Mouse (Mus musculus) intestine, postnatal 0 days (tissue): ENCODE data around the gene Zfp638. TPM values are rescaled to one million over a fixed set of nuclear protein-coding genes. Genes with fewer than 3 reads are reported as not detected.

Experiments used
- ATAC-seq: fragments of 200-750 bp; cut with Nextera tagmentation; 2 replicates; pipeline ENCODE4 v1.8.0; 2017; ENCODE audit warnings: mild to moderate bottlenecking, moderate TSS enrichment, moderate library complexity
- H3K27ac ChIP-seq: fragments of 300-500 bp; sonication (generic); 2 replicates; pipeline ENCODE4 v1.5.1; 2014; ENCODE audit warnings: mild to moderate bottlenecking, low read depth, low read length, moderate library complexity
- H3K27me3 ChIP-seq: fragments of 300-500 bp; sonication (generic); replicated peaks from 2 replicates; pipeline ENCODE4 v1.6.1; 2014; ENCODE audit warnings: low read length, mixed read lengths; ENCODE audit not compliant: control insufficient read depth, insufficient read depth
- H3K36me3 ChIP-seq: fragments of 300-500 bp; sonication (generic); 2 replicates; pipeline ENCODE4 v1.6.1; 2014; ENCODE audit warnings: mild to moderate bottlenecking, moderate library complexity; ENCODE audit not compliant: control insufficient read depth, insufficient read depth
- H3K4me1 ChIP-seq: fragments of 300-500 bp; sonication (generic); replicated peaks from 2 replicates; pipeline ENCODE4 v1.6.1; 2014; ENCODE audit warnings: antibody characterized with exemption, low read length, mixed read lengths; ENCODE audit not compliant: control insufficient read depth, insufficient read depth
- H3K4me2 ChIP-seq: fragments of 300-500 bp; sonication (generic); replicated peaks from 2 replicates; pipeline ENCODE4 v1.6.1; 2014; ENCODE audit warnings: low read depth, mild to moderate bottlenecking, moderate library complexity
- H3K4me3 ChIP-seq: fragments of 300-500 bp; sonication (generic); 2 replicates; pipeline ENCODE4 v1.5.1; 2014; ENCODE audit warnings: low read depth, low read length
- H3K9ac ChIP-seq: fragments of 300-500 bp; sonication (generic); 2 replicates; pipeline ENCODE4 v1.6.1; 2014; ENCODE audit warnings: mild to moderate bottlenecking, low read depth, low read length
- H3K9me3 ChIP-seq: fragments of 300-500 bp; sonication (generic); 2 replicates; pipeline ENCODE4 v1.6.1; 2016; ENCODE audit warnings: mixed run types; ENCODE audit not compliant: control insufficient read depth
- CTCF ChIP-seq: sonication (generic); IDR thresholded peaks from 2 replicates; pipeline ENCODE4 v1.5.1; 2016; ENCODE audit warnings: low read depth, mild to moderate bottlenecking, control low read depth, antibody characterized with exemption, moderate library complexity
- WGBS: fragments of 180-500 bp; shearing (Covaris S2); extraction: QIAGEN DNeasy Blood & Tissue Kit; methylation state at CpG from one replicate; pipeline ENCODE4 v1.1.7; 2014; 5-methylcytosine and 5-hydroxymethylcytosine counted together
- polyA plus RNA-seq: library from polyadenylated mRNA; unstranded; fragments of >200 nt; fragmentation: Nextera tagmentation; extraction: Ambion mirVana; gene quantifications from 2 replicates; pipeline ENCODE4 v1.2.1, GENCODE M21; 2015

The Zfp638 gene
- polyA plus RNA-seq, 1 experiment from 2014 or later = 21.5 TPM

GRCm38 (mm10) chr6:83893086-83893485, 26.2 kb downstream of the Zfp638 start:
- 87% methylated on average over 1 of the region's 1 CpGs for WGBS
- H3K4me2 ChIP-seq = no peak overlapping the region
- no peaks in the 10 kb centered on the region for H3K9me3 ChIP-seq
- no peaks in the 10 kb centered on the region for H3K27me3 ChIP-seq
- no peak overlapping the region for H3K9ac ChIP-seq
- TF ChIP-seq CTCF = no peak
- no peak for ATAC-seq
- H3K4me1 ChIP-seq = no peaks in the 10 kb centered on the region
- H3K4me3 ChIP-seq = no peak overlapping the region
- H3K27ac ChIP-seq = no peak overlapping the region
- no peaks in the 10 kb centered on the region for H3K36me3 ChIP-seq

- no peaks in the 10 kb centered on the region for H3K27me3 ChIP-seq
- no peaks in the 10 kb centered on the region for H3K9me3 ChIP-seq
- no peak for TF ChIP-seq CTCF
- 90% methylated on average over 1 of the region's 1 CpGs for WGBS
- no peak overlapping the region for H3K4me3 ChIP-seq
- H3K4me2 ChIP-seq = no peak overlapping the region
- no peaks in the 10 kb centered on the region for H3K4me1 ChIP-seq
- H3K27ac ChIP-seq = no peak overlapping the region
- ATAC-seq = no peak
- H3K36me3 ChIP-seq = no peaks in the 10 kb centered on the region
- H3K9ac ChIP-seq = no peak overlapping the region
These were observed 26.7 kb downstream of the Zfp638 start for GRCm38 (mm10) chr6:83893584-83893983.

GRCm38 (mm10) chr6:83899142-83899541, 32.2 kb downstream of the Zfp638 start:
- no peak overlapping the region for H3K9ac ChIP-seq
- H3K27me3 ChIP-seq = no peaks in the 10 kb centered on the region
- H3K4me1 ChIP-seq = no peaks in the 10 kb centered on the region
- H3K9me3 ChIP-seq = no peaks in the 10 kb centered on the region
- no peak overlapping the region for H3K4me3 ChIP-seq
- TF ChIP-seq CTCF = no peak
- WGBS = 62% methylated on average over 4 of the region's 4 CpGs
- no peaks in the 10 kb centered on the region for H3K36me3 ChIP-seq
- no peak overlapping the region for H3K27ac ChIP-seq
- no peak overlapping the region for H3K4me2 ChIP-seq
- ATAC-seq = no peak

DNA sequence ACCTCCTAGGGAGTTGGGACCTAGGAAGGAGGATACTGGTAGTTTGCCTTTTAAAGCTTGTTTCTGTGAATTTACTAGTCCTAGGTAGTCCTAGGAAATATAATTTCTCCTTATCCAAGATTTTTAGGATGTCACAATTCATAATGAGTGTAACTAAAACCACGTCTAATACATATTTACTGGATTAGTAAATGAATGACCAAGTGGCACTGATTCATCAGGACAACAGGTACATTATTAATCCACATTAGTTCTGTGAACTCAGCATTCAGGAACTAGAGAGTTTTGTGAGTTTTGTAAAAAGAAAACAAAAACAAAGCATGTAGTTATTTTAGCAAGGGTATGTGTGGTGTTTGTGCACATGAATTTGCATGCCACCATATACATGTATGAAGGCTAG, 38.4 kb downstream of the Zfp638 start:
- no peaks in the 10 kb centered on the region for H3K4me1 ChIP-seq
- no peaks in the 10 kb centered on the region for H3K9me3 ChIP-seq
- no peak overlapping the region for H3K4me2 ChIP-seq
- no peak for ATAC-seq
- H3K27me3 ChIP-seq = no peaks in the 10 kb centered on the region
- no peak for TF ChIP-seq CTCF
- H3K4me3 ChIP-seq = no peak overlapping the region
- no peak overlapping the region for H3K9ac ChIP-seq
- WGBS = 73% methylated on average over 1 of the region's 1 CpGs
- H3K36me3 ChIP-seq = no peaks in the 10 kb centered on the region
- H3K27ac ChIP-seq = no peak overlapping the region

DNA sequence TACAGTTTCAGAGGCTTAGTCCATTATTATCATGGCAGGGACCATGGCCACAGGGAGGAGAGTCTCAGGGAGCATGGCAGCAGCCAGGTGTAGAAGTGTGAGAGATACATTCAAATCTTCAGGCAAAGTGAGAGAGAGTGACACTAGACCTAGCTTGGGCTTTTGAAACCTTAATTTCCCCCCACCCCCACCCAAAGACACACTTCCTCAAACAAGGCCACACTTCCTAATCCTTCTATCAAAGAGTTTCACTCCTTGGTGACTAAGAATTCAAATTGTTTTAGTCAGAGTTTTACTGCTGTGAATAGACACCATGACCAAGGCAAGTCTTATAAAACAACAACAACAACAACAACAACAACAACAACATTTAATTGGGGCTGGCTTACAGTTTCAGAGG, 39.8 kb downstream of the Zfp638 start:
- ATAC-seq = no peak
- Histone ChIP-seq H3K4me1 (no peaks in the 10 kb centered on the region), H3K27ac (no peak overlapping the region), H3K9me3 (no peaks in the 10 kb centered on the region), H3K9ac (no peak overlapping the region), H3K36me3 (no peaks in the 10 kb centered on the region), H3K27me3 (no peaks in the 10 kb centered on the region), H3K4me2 (no peak overlapping the region), H3K4me3 (no peak overlapping the region)
- no peak for TF ChIP-seq CTCF

DNA sequence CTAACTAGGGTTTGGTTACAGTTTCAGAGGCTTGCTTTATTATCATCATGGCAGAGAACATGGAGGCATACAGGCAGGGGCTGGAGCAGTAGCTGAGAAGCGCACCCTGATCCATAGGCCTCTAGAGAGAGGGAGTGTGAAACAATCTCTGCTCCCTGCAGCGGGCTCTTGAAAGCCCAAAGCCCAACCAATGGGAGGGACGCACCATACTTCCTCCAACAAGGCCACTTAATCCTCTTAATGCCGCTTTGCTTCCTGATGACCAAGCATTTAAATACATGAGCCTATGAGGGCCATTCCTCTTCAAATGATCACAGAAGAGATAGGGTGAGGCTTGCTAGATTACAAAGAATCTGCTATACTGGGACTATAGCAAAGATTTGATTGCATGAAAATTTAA, 41.5 kb downstream of the Zfp638 start:
- ATAC-seq = no peak
- TF ChIP-seq CTCF = no peak
- H3K4me3 ChIP-seq = no peak overlapping the region

DNA sequence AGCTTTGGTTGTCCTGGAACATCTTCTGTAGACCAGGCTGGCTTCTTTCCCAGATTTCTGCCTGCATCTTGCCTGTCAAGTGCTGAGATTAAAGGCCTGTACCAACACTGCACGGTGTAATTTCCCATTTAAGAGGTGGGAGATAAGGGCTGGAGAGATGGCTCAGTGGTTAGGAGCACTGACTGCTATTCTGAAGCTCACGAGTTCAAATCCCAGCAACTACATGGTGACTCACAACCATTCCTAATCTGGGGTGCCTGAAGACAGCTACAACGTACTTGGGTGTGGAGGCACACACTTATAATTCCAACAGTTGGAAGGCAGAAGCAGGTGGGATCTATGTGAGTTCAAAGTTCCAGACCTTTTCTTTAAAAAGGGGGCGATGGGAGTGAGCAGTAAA, 46.8 kb downstream of the Zfp638 start:
- TF ChIP-seq CTCF = no peak
- H3K27ac ChIP-seq = no peak overlapping the region
- H3K4me3 ChIP-seq = no peak overlapping the region
- 24% methylated on average over 4 of the region's 4 CpGs for WGBS
- peak; percentile 12; the same call in 1 of the 2 replicates for ATAC-seq
- peak overlapping the region; percentile 67; the same call in 1 of the 2 replicates for H3K4me2 ChIP-seq
- no peaks in the 10 kb centered on the region for H3K36me3 ChIP-seq
- no peaks in the 10 kb centered on the region for H3K4me1 ChIP-seq
- H3K9me3 ChIP-seq = no peaks in the 10 kb centered on the region
- H3K9ac ChIP-seq = no peak overlapping the region
- H3K27me3 ChIP-seq = no peaks in the 10 kb centered on the region

More for the DNA sequence above, 41.5 kb downstream of the Zfp638 start:
- H3K9me3 ChIP-seq = no peaks in the 10 kb centered on the region
- H3K36me3 ChIP-seq = no peaks in the 10 kb centered on the region
- H3K4me2 ChIP-seq = no peak overlapping the region
- H3K4me1 ChIP-seq = no peaks in the 10 kb centered on the region
- 26% methylated on average over 4 of the region's 4 CpGs for WGBS
- no peak overlapping the region for H3K27ac ChIP-seq
- no peaks in the 10 kb centered on the region for H3K27me3 ChIP-seq
- H3K9ac ChIP-seq = no peak overlapping the region
